Mouse (Mus musculus) spleen, embryonic (tissue): ENCODE data around the gene Zfp950.
"Not testable (repeated sequence)": the region's sequence is repeated elsewhere in the genome, so short reads cannot be mapped to it uniquely, and the experiment has no call there.

Source experiments
- CTCF ChIA-PET: fragments of 350-600 bp; sonication (Branson Sonifier 250); formaldehyde crosslinking; loops from one replicate; lab custom pipeline; 2022; lab: Charles Lee

The Zfp950 gene

GRCm38 (mm10) chr19:61140342-61141206 lies at the start of gene Zfp950:
Zfp950 (minus strand) TSS chr19:61140840.
- CTCF ChIA-PET, result no interaction called here

GRCm38 (mm10) chr19:61183590-61183989 lies 43.0 kb upstream of the Zfp950 start, which contains the start of gene Gm6020:
Gm6020 (plus strand) TSS chr19:61183890.
- CTCF ChIA-PET, result not testable (repeated sequence)

GRCm38 (mm10) chr19:61175756-61176324 lies 35.2 kb upstream of the Zfp950 start, which contains the start of gene Gm7102:
Gm7102 (minus strand) TSS chr19:61176309.
- CTCF ChIA-PET, result no interaction called here

- CTCF ChIA-PET, result no interaction called here
These were observed 11.2 kb upstream of the Zfp950 start for GRCm38 (mm10) chr19:61151701-61152420.

GRCm38 (mm10) chr19:61151372-61151700 lies 10.7 kb upstream of the Zfp950 start:
- CTCF ChIA-PET, result no interaction called here

GRCm38 (mm10) chr19:61141299-61141698 lies 659 bp upstream of the Zfp950 start:
- CTCF ChIA-PET, result interaction anchor here (1.6 kb wide), 1 partner anchor 9 kb away, joined by 6 read pairs; no protein-coding TSS in a partner anchor

- CTCF ChIA-PET, result no interaction called here
These were observed 2.0 kb downstream of the Zfp950 start for GRCm38 (mm10) chr19:61138655-61139054.

GRCm38 (mm10) chr19:61131096-61131495 lies 9.5 kb downstream of the Zfp950 start:
- CTCF ChIA-PET, result interaction anchor here (1.0 kb wide), 1 partner anchor 14 kb away, joined by 3 read pairs; no protein-coding TSS in a partner anchor

GRCm38 (mm10) chr19:61110184-61110583 lies 30.5 kb downstream of the Zfp950 start:
- CTCF ChIA-PET, result interaction anchor here (1.3 kb wide), 1 partner anchor 22 kb away, joined by 3 read pairs; no protein-coding TSS in a partner anchor

GRCm38 (mm10) chr19:61097764-61098163 lies 42.9 kb downstream of the Zfp950 start:
- CTCF ChIA-PET, result interaction anchor here (0.7 to 1.2 kb wide), 2 partner anchors 14 to 200 kb away, joined by 3 to 4 read pairs; no protein-coding TSS in a partner anchor

GRCm38 (mm10) chr19:61096776-61097175 lies 43.9 kb downstream of the Zfp950 start:
- CTCF ChIA-PET, result no interaction called here

- CTCF ChIA-PET, result no interaction called here
These were observed 50.1 kb downstream of the Zfp950 start for GRCm38 (mm10) chr19:61090541-61090940.

GRCm38 (mm10) chr19:61089001-61089400 lies 51.6 kb downstream of the Zfp950 start:
- CTCF ChIA-PET, result no interaction called here

GRCm38 (mm10) chr19:61087781-61088180 lies 52.9 kb downstream of the Zfp950 start:
- CTCF ChIA-PET, result no interaction called here

- CTCF ChIA-PET, result interaction anchor here (3.6 kb wide), 1 partner anchor 196 kb away, joined by 13 read pairs; the partner anchor contains the start of gene Grk5
These were observed 55.4 kb downstream of the Zfp950 start for GRCm38 (mm10) chr19:61085217-61085616.

GRCm38 (mm10) chr19:61084149-61084940 lies 56.3 kb downstream of the Zfp950 start:
- CTCF ChIA-PET, result interaction anchor here (1.4 to 3.6 kb wide), 2 partner anchors 13 to 195 kb away, joined by 4 to 13 read pairs; partner anchors contain the start of gene Grk5

- CTCF ChIA-PET, result interaction anchor here (3.6 kb wide), 1 partner anchor 194 kb away, joined by 13 read pairs; the partner anchor contains the start of gene Grk5
These were observed 57.6 kb downstream of the Zfp950 start for GRCm38 (mm10) chr19:61083006-61083405.

- CTCF ChIA-PET, result no interaction called here
These were observed 60.3 kb downstream of the Zfp950 start for GRCm38 (mm10) chr19:61080251-61080749.

GRCm38 (mm10) chr19:61078622-61079021 lies 62.0 kb downstream of the Zfp950 start:
- CTCF ChIA-PET, result no interaction called here

- CTCF ChIA-PET, result interaction anchor here (0.6 kb wide), 1 partner anchor 66 kb away, joined by 13 read pairs; no protein-coding TSS in a partner anchor
These were observed 75.6 kb downstream of the Zfp950 start for GRCm38 (mm10) chr19:61065011-61065410.
